Mouse (Mus musculus) layer of hippocampus, adult 8-10 months (tissue): Measurements from ENCODE around the gene Zfp13. TPM values are rescaled to one million over a fixed set of nuclear protein-coding genes. Genes with fewer than 3 reads are reported as not detected.
"Not testable (repeated sequence)": the region's sequence is repeated elsewhere in the genome, so short reads cannot be mapped to it uniquely, and the experiment has no call there.

Experiments
- DNase-seq, 2 experiments: peaks; one replicate each; pipeline ENCODE4 v3.0.0; 2022; ENCODE audit warnings: low spot score in 2 of 2
- total RNA-seq, 4 experiments: library from RNA; stranded (reverse); gene quantifications; 2 replicates each; pipeline ENCODE4 v1.2.4; 2022

The Zfp13 gene
- total RNA-seq, 4 experiments from 2014 or later, result 28.9 to 32.6 (median 31.6) TPM

DNA sequence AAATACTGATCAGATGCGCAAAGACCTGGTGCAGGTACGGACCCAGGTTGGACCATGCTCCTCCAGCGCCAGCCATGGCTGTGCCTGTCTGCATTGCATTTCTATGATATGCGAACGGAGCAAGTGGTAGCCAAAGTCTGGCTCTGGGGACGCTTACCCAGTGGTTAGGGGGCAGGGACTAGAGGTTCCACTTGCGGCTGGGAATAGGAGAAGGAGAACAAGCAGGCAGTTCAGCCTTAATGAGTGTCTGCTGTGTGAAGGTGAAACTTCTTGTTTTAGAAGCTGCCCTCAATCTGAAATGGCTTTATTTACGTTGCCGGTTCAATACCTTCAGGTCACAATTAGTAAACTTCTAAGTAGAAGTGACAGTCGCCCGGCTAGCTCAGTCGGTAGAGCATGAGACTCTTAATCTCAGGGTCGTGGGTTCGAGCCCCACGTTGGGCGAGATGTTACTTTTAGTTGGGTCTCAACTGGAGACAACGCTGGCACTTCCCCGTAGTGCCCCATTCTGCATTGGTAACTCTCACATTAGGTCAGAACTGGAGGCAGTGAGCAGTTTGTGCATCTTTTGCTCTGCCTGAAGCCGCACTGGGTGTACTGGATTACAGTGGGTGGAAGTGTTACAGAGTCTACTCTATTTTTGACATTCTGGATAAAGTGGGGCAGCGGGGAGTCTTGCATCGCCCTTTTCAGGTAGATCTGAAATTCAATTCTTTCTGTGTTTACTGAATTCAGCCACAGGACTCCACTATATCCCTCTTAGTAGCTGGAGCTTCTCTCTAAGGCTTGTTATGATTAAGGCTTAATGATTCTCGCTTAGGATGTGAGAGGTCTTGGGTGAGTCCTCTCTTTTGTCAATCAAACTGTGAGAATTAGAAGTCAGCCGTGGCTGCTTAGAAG is 65.4 kb downstream of the Zfp13 start:
- not testable (repeated sequence) for DNase-seq

GRCm38 (mm10) chr17:23531408-23531807 is 67.9 kb downstream of the Zfp13 start:
- not testable (repeated sequence) for DNase-seq

Other genes with a start within 250 kb of the Zfp13 start
- not detected for gene Vmn2r116, start 214.9 kb downstream of the Zfp13 start, total RNA-seq
- not detected for gene Vmn2r117, start 119.8 kb downstream of the Zfp13 start, total RNA-seq
- 1 to 10 TPM; 6.2 to 8.4 (median 7.1) TPM for gene Zfp213, start 35.2 kb downstream of the Zfp13 start, total RNA-seq
- gene Zscan10, start 1.4 kb upstream of the Zfp13 start, total RNA-seq, result not detected
- gene Mmp25, start 45.8 kb upstream of the Zfp13 start, total RNA-seq, result under 1 TPM; 0.19 to 0.34 (median 0.26) TPM
- gene Bicdl2, start 61.0 kb upstream of the Zfp13 start, total RNA-seq, result not detected
- 100 to 1,000 TPM; 104 to 122 (median 108) TPM for gene Hcfc1r1, start 74.1 kb upstream of the Zfp13 start, total RNA-seq
- 1 to 10 TPM; 7.0 to 8.6 (median 7.4) TPM for gene Thoc6, start 74.4 kb upstream of the Zfp13 start, total RNA-seq
- 1 to 10 TPM; 6.4 to 9.8 (median 7.4) TPM for gene Tnfrsf12a, start 78.0 kb upstream of the Zfp13 start, total RNA-seq
- not detected for gene Cldn6, start 79.8 kb upstream of the Zfp13 start, total RNA-seq
- under 1 TPM in 1 of 4 experiments, not detected in 3; 0.68 TPM for gene Cldn9, start 84.5 kb upstream of the Zfp13 start, total RNA-seq
- gene 1520401A03Rik, start 123.3 kb upstream of the Zfp13 start, total RNA-seq, result under 1 TPM; 0.16 to 0.81 (median 0.32) TPM
- 1 to 10 TPM; 4.3 to 5.2 (median 4.7) TPM for gene Pkmyt1, start 126.8 kb upstream of the Zfp13 start, total RNA-seq
- gene Paqr4, start 141.4 kb upstream of the Zfp13 start, total RNA-seq, result 10 to 100 TPM; 53.1 to 56.9 (median 53.6) TPM
- gene Kremen2, start 146.3 kb upstream of the Zfp13 start, total RNA-seq, result 1 to 10 TPM in 1 of 4 experiments, under 1 TPM in 3; 0.51 to 1.3 (median 0.68) TPM
- gene Flywch1, start 172.1 kb upstream of the Zfp13 start, total RNA-seq, result 100 to 1,000 TPM; 324 to 395 (median 358) TPM
- 10 to 100 TPM in 2 of 4 experiments, 1 to 10 TPM in 2; 8.1 to 11.7 (median 10.1) TPM for gene Flywch2, start 186.6 kb upstream of the Zfp13 start, total RNA-seq
- 100 to 1,000 TPM; 503 to 777 (median 666) TPM for gene Srrm2, start 191.0 kb upstream of the Zfp13 start, total RNA-seq
- 100 to 1,000 TPM; 314 to 381 (median 345) TPM for gene Elob, start 229.6 kb upstream of the Zfp13 start, total RNA-seq
- gene Prss33, start 236.6 kb upstream of the Zfp13 start, total RNA-seq, result under 1 TPM in 1 of 4 experiments, not detected in 3; 0.38 TPM
- gene Prss32, start 244.4 kb upstream of the Zfp13 start, total RNA-seq, result not detected
- 1 to 10 TPM; 1.8 to 2.3 (median 2.0) TPM for gene Prss41, start 244.7 kb upstream of the Zfp13 start, total RNA-seq